Mouse (Mus musculus) limb, embryonic 13.5 days (tissue): Measurements from ENCODE around the gene Gm27027. TPM values are rescaled to one million over a fixed set of nuclear protein-coding genes. Genes with fewer than 3 reads are reported as not detected.

Source experiments
- ATAC-seq: fragments of 200-750 bp; cut with Nextera tagmentation; 2 replicates; pipeline ENCODE4 v1.8.0; 2017; ENCODE audit warnings: low read depth, moderate number of reproducible peaks, moderate TSS enrichment; ENCODE audit not compliant: low FRiP score
- H3K27ac ChIP-seq: fragments of 300-500 bp; sonication (generic); 2 replicates; pipeline ENCODE4 v1.5.1; 2015; ENCODE audit warnings: inconsistent platforms, mild to moderate bottlenecking, moderate library complexity
- H3K27me3 ChIP-seq: fragments of 300-500 bp; sonication (generic); 2 replicates; pipeline ENCODE4 v1.6.1; 2015; ENCODE audit warnings: mild to moderate bottlenecking, inconsistent platforms
- H3K36me3 ChIP-seq: fragments of 300-500 bp; sonication (generic); 2 replicates; pipeline ENCODE4 v1.6.1; 2015; ENCODE audit warnings: inconsistent platforms, mild to moderate bottlenecking, moderate library complexity
- H3K4me1 ChIP-seq: fragments of 300-500 bp; sonication (generic); 2 replicates; pipeline ENCODE4 v1.6.1; 2015; ENCODE audit warnings: inconsistent platforms
- H3K4me2 ChIP-seq: fragments of 300-500 bp; sonication (generic); replicated peaks from 2 replicates; pipeline ENCODE4 v1.6.1; 2015; ENCODE audit warnings: inconsistent platforms, mild to moderate bottlenecking, moderate library complexity
- H3K4me3 ChIP-seq: fragments of 300-500 bp; sonication (generic); 2 replicates; pipeline ENCODE4 v1.5.1; 2015; ENCODE audit warnings: moderate library complexity, mild to moderate bottlenecking, inconsistent platforms
- H3K9ac ChIP-seq: fragments of 300-500 bp; sonication (generic); 2 replicates; pipeline ENCODE4 v1.6.1; 2015; ENCODE audit warnings: mild to moderate bottlenecking, inconsistent platforms
- H3K9me3 ChIP-seq: fragments of 300-500 bp; sonication (generic); 2 replicates; pipeline ENCODE4 v1.6.1; 2016; ENCODE audit warnings: inconsistent platforms
- WGBS: fragments of 180-500 bp; shearing (Covaris S2); methylation state at CpG from one replicate; pipeline ENCODE4 v1.1.7; 2015; 5-methylcytosine and 5-hydroxymethylcytosine counted together
- polyA plus RNA-seq: library from polyadenylated mRNA; unstranded; fragments of >200 nt; fragmentation: Nextera tagmentation; extraction: Ambion mirVana; gene quantifications from 2 replicates; pipeline ENCODE4 v1.2.1, GENCODE M21; 2015

Gm27027 gene
- not detected in 2 replicates for polyA plus RNA-seq

GRCm38 (mm10) chr2:93996254-93996653 lies at the start of gene Gm27027:
Gm27027 (minus strand) TSS chr2:93996354.
- ATAC-seq: no peak
- H3K9ac ChIP-seq: no peak within 1 kb of the TSS
- H3K9me3 ChIP-seq: no peaks in the 10 kb centered on the region
- peaks cover 96% of the 10 kb centered on the region for H3K36me3 ChIP-seq
- no peaks in the 10 kb centered on the region for H3K27me3 ChIP-seq
- no peak within 1 kb of the TSS for H3K4me2 ChIP-seq
- 90% methylated on average over 6 of the region's 6 CpGs for WGBS
- H3K27ac ChIP-seq: no peak within 1 kb of the TSS
- no peak within 1 kb of the TSS for H3K4me3 ChIP-seq
- no peaks in the 10 kb centered on the region for H3K4me1 ChIP-seq

- H3K27ac ChIP-seq: no peak overlapping the region
- H3K9me3 ChIP-seq: no peaks in the 10 kb centered on the region
- H3K4me1 ChIP-seq: peaks cover 12% of the 10 kb centered on the region; the same call in 1 of the 2 replicates
- no peak overlapping the region for H3K4me3 ChIP-seq
- no peaks in the 10 kb centered on the region for H3K27me3 ChIP-seq
- WGBS: 75% methylated on average over 6 of the region's 6 CpGs
- no peak overlapping the region for H3K9ac ChIP-seq
- H3K4me2 ChIP-seq: no peak overlapping the region
- H3K36me3 ChIP-seq: peaks cover 3% of the 10 kb centered on the region; the same call in 1 of the 2 replicates
- no peak for ATAC-seq
Measured at GRCm38 (mm10) chr2:94045411-94046090, 49.4 kb upstream of the Gm27027 start.

GRCm38 (mm10) chr2:94044174-94044573 lies 48.0 kb upstream of the Gm27027 start:
- 92% methylated on average over 2 of the region's 2 CpGs for WGBS
- Histone ChIP-seq H3K9ac (no peak overlapping the region), H3K4me3 (no peak overlapping the region), H3K4me2 (no peak overlapping the region), H3K9me3 (no peaks in the 10 kb centered on the region), H3K27me3 (no peaks in the 10 kb centered on the region), H3K4me1 (peaks cover 4% of the 10 kb centered on the region; the same call in 1 of the 2 replicates), H3K27ac (no peak overlapping the region), H3K36me3 (peaks cover 3% of the 10 kb centered on the region; the same call in 1 of the 2 replicates)
- no peak for ATAC-seq

GRCm38 (mm10) chr2:94043662-94044061 lies 47.5 kb upstream of the Gm27027 start:
- no peak for ATAC-seq
- Histone ChIP-seq H3K9ac (no peak overlapping the region), H3K27me3 (no peaks in the 10 kb centered on the region), H3K27ac (no peak overlapping the region), H3K36me3 (peaks cover 3% of the 10 kb centered on the region; the same call in 1 of the 2 replicates), H3K4me1 (0 out of 2 replicates have a peak, but pooled peaks cover 3% of the 10 kb centered on the region), H3K4me2 (no peak overlapping the region), H3K4me3 (no peak overlapping the region), H3K9me3 (no peaks in the 10 kb centered on the region)
- WGBS: 75% methylated on average over 5 of the region's 5 CpGs

DNA sequence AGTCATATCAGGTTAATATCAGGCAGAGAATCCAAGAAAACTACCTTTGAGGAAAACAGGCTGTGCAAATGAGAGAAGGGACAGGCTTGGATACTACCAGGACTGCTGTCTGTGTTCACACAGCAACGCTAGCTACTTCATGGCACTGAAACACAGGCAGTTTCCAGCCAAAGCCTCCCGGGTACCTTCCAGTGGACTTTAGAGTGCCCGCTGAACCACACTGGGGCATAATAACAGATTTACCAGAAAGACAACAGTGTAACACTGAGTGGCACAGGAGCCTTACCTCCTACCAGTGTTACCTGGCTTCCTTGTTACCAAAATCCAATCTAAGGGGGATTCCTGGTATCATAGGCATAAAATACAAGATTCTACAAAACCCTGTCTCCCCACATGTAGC lies 46.3 kb upstream of the Gm27027 start:
- H3K4me3 ChIP-seq: no peak overlapping the region
- WGBS: 92% methylated on average over 3 of the region's 3 CpGs
- ATAC-seq: no peak
- 0 out of 2 replicates have a peak, but pooled peaks cover 3% of the 10 kb centered on the region for H3K4me1 ChIP-seq
- H3K4me2 ChIP-seq: no peak overlapping the region
- H3K36me3 ChIP-seq: peaks cover 3% of the 10 kb centered on the region; the same call in 1 of the 2 replicates
- no peaks in the 10 kb centered on the region for H3K9me3 ChIP-seq
- no peak overlapping the region for H3K9ac ChIP-seq
- no peak overlapping the region for H3K27ac ChIP-seq
- no peaks in the 10 kb centered on the region for H3K27me3 ChIP-seq

DNA sequence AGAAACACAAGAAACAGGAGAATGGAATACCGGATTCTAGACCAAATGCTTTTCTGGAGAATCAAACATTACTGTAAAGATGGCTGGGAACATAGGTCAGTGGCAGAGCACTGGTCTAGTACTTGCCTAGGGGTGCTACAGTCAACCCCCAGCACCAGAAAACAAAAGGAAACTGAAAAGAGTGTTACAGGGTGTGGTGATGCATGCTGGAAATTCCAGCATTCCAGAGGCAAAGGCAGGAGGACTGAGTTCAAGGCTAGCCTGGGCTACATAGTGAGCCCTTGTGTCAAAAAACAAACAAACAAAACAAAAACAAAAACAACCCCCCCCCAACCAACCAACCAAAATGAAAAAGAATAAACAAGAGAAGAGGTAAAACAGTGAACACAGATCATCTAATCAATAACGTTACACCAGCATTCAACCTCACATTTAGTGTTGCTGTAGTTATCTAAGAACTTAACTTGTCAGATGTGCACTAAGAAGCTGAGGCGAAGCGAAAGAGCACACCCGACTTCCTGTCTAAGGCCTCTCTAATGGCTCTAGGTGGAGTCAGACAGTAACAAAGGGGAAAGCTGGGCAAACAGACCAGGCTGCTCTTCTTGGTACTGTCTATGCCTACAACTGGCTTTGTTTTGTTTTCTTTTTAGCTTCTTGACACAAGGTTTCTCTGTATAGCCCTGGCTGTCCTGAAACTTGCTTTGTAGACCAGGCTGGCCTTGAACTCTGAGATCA lies 44.4 kb upstream of the Gm27027 start:
- Histone ChIP-seq H3K9me3 (no peaks in the 10 kb centered on the region), H3K27me3 (no peaks in the 10 kb centered on the region), H3K4me3 (no peak overlapping the region), H3K4me1 (no peaks in the 10 kb centered on the region), H3K4me2 (no peak overlapping the region), H3K27ac (no peak overlapping the region), H3K9ac (no peak overlapping the region), H3K36me3 (peaks cover 3% of the 10 kb centered on the region; the same call in 1 of the 2 replicates)
- 97% methylated on average over 5 of the region's 5 CpGs for WGBS
- no peak for ATAC-seq

DNA sequence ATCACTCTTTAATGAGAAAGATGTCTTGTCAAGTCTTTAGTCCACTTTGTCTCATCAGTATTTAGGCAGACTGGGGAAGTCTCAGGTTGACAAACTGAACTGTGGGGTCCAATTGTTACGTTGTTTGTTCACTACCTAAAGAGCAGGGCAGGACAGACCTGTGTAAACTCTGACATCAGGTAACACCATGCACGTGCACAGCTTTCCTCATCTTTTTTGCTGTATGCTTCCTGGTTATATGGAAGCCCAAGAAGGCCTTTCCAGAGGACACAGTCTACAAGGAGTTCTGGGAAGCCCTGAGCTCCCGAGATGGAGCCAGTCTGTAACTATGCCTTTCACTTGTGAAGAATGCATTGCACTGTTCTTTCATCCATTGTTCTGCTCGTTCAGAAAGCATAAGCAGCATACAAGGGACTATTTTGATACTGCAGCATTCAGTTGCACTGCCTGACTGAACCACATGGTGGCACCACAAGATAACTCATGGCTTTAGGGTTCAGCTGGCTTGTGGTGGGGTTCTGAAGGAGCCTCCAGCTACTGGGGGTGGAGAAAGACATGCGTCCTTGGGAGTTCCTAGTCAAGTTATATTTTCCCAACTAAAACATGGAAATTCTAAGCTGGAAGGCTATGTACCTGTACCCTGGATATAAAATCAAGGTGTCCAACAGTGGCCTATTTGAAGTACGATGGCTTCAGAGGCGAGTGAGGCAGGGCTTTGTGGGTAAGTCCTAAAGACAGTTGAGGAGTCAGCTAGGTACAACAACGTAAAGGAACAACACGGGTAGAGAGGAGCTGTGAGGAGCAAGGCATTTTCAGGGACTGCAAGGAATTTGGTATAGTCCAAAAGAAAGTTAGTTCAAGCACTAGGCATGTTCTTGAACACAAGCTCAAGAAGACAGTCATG lies 39.5 kb upstream of the Gm27027 start:
- H3K27ac ChIP-seq: no peak overlapping the region
- peaks cover 21% of the 10 kb centered on the region for H3K36me3 ChIP-seq
- ATAC-seq: no peak
- H3K4me2 ChIP-seq: no peak overlapping the region
- H3K27me3 ChIP-seq: no peaks in the 10 kb centered on the region
- H3K4me3 ChIP-seq: no peak overlapping the region
- H3K9ac ChIP-seq: no peak overlapping the region
- H3K4me1 ChIP-seq: no peaks in the 10 kb centered on the region
- 74% methylated on average over 9 of the region's 9 CpGs for WGBS
- H3K9me3 ChIP-seq: no peaks in the 10 kb centered on the region

- no peaks in the 10 kb centered on the region for H3K9me3 ChIP-seq
- H3K27ac ChIP-seq: no peak overlapping the region
- no peak for ATAC-seq
- H3K27me3 ChIP-seq: no peaks in the 10 kb centered on the region
- no peak overlapping the region for H3K4me2 ChIP-seq
- H3K4me3 ChIP-seq: no peak overlapping the region
- no peaks in the 10 kb centered on the region for H3K4me1 ChIP-seq
- peaks cover 25% of the 10 kb centered on the region for H3K36me3 ChIP-seq
- no peak overlapping the region for H3K9ac ChIP-seq
Measured at GRCm38 (mm10) chr2:94030602-94031001, 34.4 kb upstream of the Gm27027 start.

GRCm38 (mm10) chr2:94024637-94025036 lies 28.5 kb upstream of the Gm27027 start:
- Histone ChIP-seq H3K36me3 (no peaks in the 10 kb centered on the region), H3K4me3 (no peak overlapping the region), H3K4me1 (no peaks in the 10 kb centered on the region), H3K9ac (no peak overlapping the region), H3K27me3 (no peaks in the 10 kb centered on the region), H3K27ac (no peak overlapping the region), H3K9me3 (no peaks in the 10 kb centered on the region), H3K4me2 (no peak overlapping the region)
- no peak for ATAC-seq
- WGBS: 59% methylated on average over 6 of the region's 6 CpGs

DNA sequence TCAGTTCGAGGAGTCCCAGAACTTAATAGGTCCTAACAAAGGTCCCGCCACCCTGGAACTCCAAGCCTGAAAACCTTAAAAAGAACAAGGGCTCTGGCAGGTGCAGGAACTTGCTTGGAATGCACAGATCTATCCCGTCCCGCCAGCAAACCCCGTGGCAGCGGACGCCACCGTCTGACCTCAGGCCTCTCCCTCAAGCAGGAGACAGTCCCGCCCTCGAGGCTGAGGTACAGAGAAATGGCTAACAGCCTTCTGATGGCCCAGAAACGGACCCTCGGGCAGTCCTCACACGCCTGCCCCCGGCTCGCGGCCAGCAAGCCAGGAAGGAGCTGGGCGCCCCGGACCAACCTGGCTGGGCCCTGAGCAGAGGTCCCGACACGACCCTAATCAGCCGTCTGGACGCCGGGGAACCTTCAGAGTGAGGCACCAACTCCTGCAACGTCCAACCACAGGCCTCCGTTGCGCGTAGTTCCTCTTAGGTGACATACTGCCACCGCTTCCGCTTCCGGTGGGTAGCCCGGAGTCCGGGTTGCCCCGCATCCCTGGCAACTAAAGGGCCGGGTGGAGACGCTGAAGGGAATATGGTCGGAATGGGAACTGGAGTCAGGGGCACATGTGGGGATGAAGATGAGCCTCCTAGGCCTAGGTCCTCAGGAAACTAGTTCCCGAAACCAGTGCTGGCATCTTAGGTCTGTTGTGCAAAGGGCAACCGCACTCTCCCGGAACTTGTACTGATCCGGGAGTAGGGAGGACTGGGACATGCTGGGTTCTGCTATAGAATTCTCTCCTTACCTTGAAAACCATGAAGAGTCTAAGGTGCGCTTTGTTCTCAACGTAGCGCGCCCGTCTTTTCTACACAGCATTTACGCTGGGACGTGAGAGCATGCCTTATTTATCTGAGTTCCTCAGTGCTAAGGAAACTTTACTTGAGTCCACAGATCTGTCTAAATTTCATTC lies 14.5 kb upstream of the Gm27027 start, which contains the start of gene Alkbh3:
TSS of gene Alkbh3 (minus strand) at position 473 of the 957 bp plus-strand sequence.
- Histone ChIP-seq H3K4me3 (peak within 1 kb of the TSS; percentile 95), H3K27ac (no peak within 1 kb of the TSS), H3K9ac (peak within 1 kb of the TSS; percentile 91), H3K27me3 (no peaks in the 10 kb centered on the region), H3K36me3 (peaks cover 30% of the 10 kb centered on the region), H3K4me2 (peak within 1 kb of the TSS; percentile 90), H3K9me3 (no peaks in the 10 kb centered on the region), H3K4me1 (peaks cover 6% of the 10 kb centered on the region)
- WGBS: 6% methylated on average over 47 of the region's 47 CpGs
- peak; percentile 100 for ATAC-seq

GRCm38 (mm10) chr2:94002331-94002730 lies 6.2 kb upstream of the Gm27027 start:
- Histone ChIP-seq H3K27ac (no peak overlapping the region), H3K9ac (no peak overlapping the region), H3K4me1 (no peaks in the 10 kb centered on the region), H3K36me3 (peaks cover 86% of the 10 kb centered on the region), H3K4me3 (no peak overlapping the region), H3K4me2 (no peak overlapping the region), H3K9me3 (no peaks in the 10 kb centered on the region), H3K27me3 (no peaks in the 10 kb centered on the region)
- WGBS: 7% methylated on average over 2 of the region's 2 CpGs
- 0 out of 2 replicates have a peak, but pooled peaks have one; percentile 40 for ATAC-seq
